Mouse (Mus musculus) E14TG2a.4 (cell line): ENCODE measurements at regions not wholly inside any gene's neighbourhood (a gene's known extent, or its start where the extent isn't known, plus 50 kb on each side); places are given as distances from the start of the nearest gene placed in this dataset.

ENCODE experiments used
- CTCF ChIP-seq: conservative IDR thresholded peaks from 2 replicates; pipeline ENCODE4 v1.5.1; 2014; ENCODE audit warnings: low read length
- NANOG ChIP-seq: IDR thresholded peaks from 2 replicates; pipeline ENCODE4 v1.6.1; 2014; ENCODE audit warnings: borderline replicate concordance, low read length, mixed read lengths
- POU5F1 ChIP-seq: IDR thresholded peaks from 2 replicates; pipeline ENCODE4 v1.6.1; 2014; ENCODE audit warnings: low read length, borderline replicate concordance

- TF ChIP-seq CTCF (no peak), POU5F1 (no peak), NANOG (no peak)
Observed at GRCm38 (mm10) chr6:148578281-148578680, 134.1 kb upstream of the Tmtc1 start.
